Mouse (Mus musculus): ENCODE measurements around the gene Gm45837.

GRCm38 (mm10) chr7:101401510-101401909 lies 9.2 kb upstream of the Gm45837 start:
- TF ChIP-seq CTCF (conservative IDR thresholded peaks at IDR 0.05; ENCODE audit: low read length) (no peak), POU5F1 (IDR thresholded peaks at IDR 0.05; ENCODE audit: borderline replicate concordance, low read length) (no peak)

All from E14TG2a.4 (cell line).